ENCODE assay signal across 9 mouse cellular contexts in the genomic region with DNA sequence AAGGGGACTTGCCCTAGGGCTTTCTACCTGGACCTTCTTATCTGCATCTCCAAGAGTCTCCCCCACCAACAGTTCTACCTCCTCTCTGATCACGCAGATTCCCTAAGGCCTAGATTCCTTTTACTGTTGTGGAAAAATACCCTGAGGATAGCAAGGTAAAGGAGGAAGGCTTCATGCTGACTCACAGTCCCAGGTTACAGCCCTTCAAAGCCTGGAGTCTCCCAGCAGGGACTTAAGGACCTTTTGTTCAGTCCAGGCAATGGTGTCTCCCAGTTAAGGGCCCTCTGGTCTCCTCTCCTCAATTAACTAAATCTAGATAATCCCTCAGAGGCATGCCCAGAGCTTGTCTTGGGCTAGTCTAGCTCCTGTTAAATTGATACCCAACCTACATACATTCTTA. TPM values are rescaled to one million over a fixed set of nuclear protein-coding genes. Genes with fewer than 3 reads are reported as not detected.
A peak's percentile ranks its signal among the peaks of the same experiment; 100 is the strongest.
DNase-seq lines count a peak whose midpoint lies in the region; ATAC-seq and TF ChIP-seq lines count a peak whose summit lies in the region.
"Had no signal": no experiment of that assay in that cellular context is flagged by ENCODE, and none has a peak within 500 bp of the region (broad histone marks: within the 10 kb centered on the region; RNA-seq: fewer than 3 reads in every experiment).

No protein-coding gene starts in this region.

- no peaks in the 10 kb centered on the region for H3K9me3 ChIP-seq in kidney, embryonic 14.5 days (ENCODE audit: control insufficient read depth, low read length)
- no peaks in the 10 kb centered on the region for H3K9me3 ChIP-seq in embryonic facial prominence, embryonic 12.5 days
- H3K9me3 ChIP-seq in intestine, postnatal 0 days (ENCODE audit: control insufficient read depth), result no peaks in the 10 kb centered on the region
- H3K9me3 ChIP-seq in neural tube, embryonic 12.5 days, result no peaks in the 10 kb centered on the region
- H3K9me3 ChIP-seq: G1E had no signal

- TF ChIP-seq CTCF in intestine, postnatal 0 days (IDR thresholded peaks at IDR 0.05; ENCODE audit: low read depth), result no peak

- peak overlapping the region; percentile 79 for H3K27ac ChIP-seq in kidney, embryonic 14.5 days (ENCODE audit: low read depth, low read length)
- peak overlapping the region; percentile 92 for H3K27ac ChIP-seq in embryonic facial prominence, embryonic 12.5 days
- H3K27ac ChIP-seq in intestine, postnatal 0 days (ENCODE audit: low read depth, low read length), result peak overlapping the region; percentile 57; the same call in 1 of the 2 replicates
- peak overlapping the region; percentile 82 for H3K27ac ChIP-seq in neural tube, embryonic 12.5 days

- H3K9ac ChIP-seq in kidney, embryonic 14.5 days (ENCODE audit: low read depth, low read length), result peak overlapping the region; percentile 63; the same call in 1 of the 2 replicates
- H3K9ac ChIP-seq in embryonic facial prominence, embryonic 12.5 days, result no peak overlapping the region; the same call in 1 of the 2 replicates
- no peak overlapping the region for H3K9ac ChIP-seq in intestine, postnatal 0 days (ENCODE audit: low read depth, low read length)
- H3K9ac ChIP-seq in neural tube, embryonic 12.5 days, result no peak overlapping the region; the same call in 1 of the 2 replicates

- no peak for ATAC-seq in kidney, embryonic 14.5 days (ENCODE audit: low FRiP score, low TSS enrichment)
- ATAC-seq in embryonic facial prominence, embryonic 12.5 days (ENCODE audit: insufficient number of reproducible peaks, insufficient read depth, low FRiP score, low TSS enrichment), result no peak
- no peak for ATAC-seq in intestine, postnatal 0 days
- ATAC-seq in neural tube, embryonic 12.5 days (ENCODE audit: low FRiP score, low read depth), result no peak

- H3K4me2 ChIP-seq in kidney, embryonic 14.5 days (replicated peaks; ENCODE audit: low read depth, low read length), result peak overlapping the region; percentile 42
- peak overlapping the region; percentile 48 for H3K4me2 ChIP-seq in embryonic facial prominence, embryonic 12.5 days (replicated peaks)
- no peak overlapping the region for H3K4me2 ChIP-seq in intestine, postnatal 0 days (replicated peaks; ENCODE audit: low read depth)
- H3K4me2 ChIP-seq in neural tube, embryonic 12.5 days (replicated peaks), result peak overlapping the region; percentile 61

- DNase-seq in kidney, adult 18-20 months, result no peak
- no peak for DNase-seq in layer of hippocampus, postnatal 14 days (ENCODE audit: low spot score in 2 of 2)
- no peak for DNase-seq in adrenal gland, adult (ENCODE audit: inconsistent age in 2 of 2, low spot score in 1 of 2)
- DNase-seq in layer of hippocampus, postnatal 36 days, result no peak

- 59% methylated on average over 1 of the region's 1 CpGs for WGBS in kidney, embryonic 14.5 days
- WGBS in embryonic facial prominence, embryonic 12.5 days, result 33% methylated on average over 1 of the region's 1 CpGs
- WGBS in intestine, postnatal 0 days, result 91% methylated on average over 1 of the region's 1 CpGs
- 36% methylated on average over 1 of the region's 1 CpGs for WGBS in neural tube, embryonic 12.5 days

- no peaks in the 10 kb centered on the region for H3K27me3 ChIP-seq in kidney, embryonic 14.5 days (ENCODE audit: control insufficient read depth, insufficient read depth, low read length)
- H3K27me3 ChIP-seq in embryonic facial prominence, embryonic 12.5 days, result no peaks in the 10 kb centered on the region
- H3K27me3 ChIP-seq in intestine, postnatal 0 days (replicated peaks; ENCODE audit: control insufficient read depth, insufficient read depth, low read length), result no peaks in the 10 kb centered on the region
- no peaks in the 10 kb centered on the region for H3K27me3 ChIP-seq in neural tube, embryonic 12.5 days (replicated peaks)

- H3K4me1 ChIP-seq in kidney, embryonic 14.5 days (ENCODE audit: control insufficient read depth, insufficient read depth, low read length), result peaks cover 13% of the 10 kb centered on the region; the same call in 1 of the 2 replicates
- H3K4me1 ChIP-seq in embryonic facial prominence, embryonic 12.5 days, result peaks cover 14% of the 10 kb centered on the region
- no peaks in the 10 kb centered on the region for H3K4me1 ChIP-seq in intestine, postnatal 0 days (replicated peaks; ENCODE audit: control insufficient read depth, insufficient read depth, low read length)
- H3K4me1 ChIP-seq in neural tube, embryonic 12.5 days, result peaks cover 10% of the 10 kb centered on the region

- H3K36me3 ChIP-seq in kidney, embryonic 14.5 days (ENCODE audit: control insufficient read depth, insufficient read depth, low read length), result no peaks in the 10 kb centered on the region
- H3K36me3 ChIP-seq in embryonic facial prominence, embryonic 12.5 days, result no peaks in the 10 kb centered on the region
- no peaks in the 10 kb centered on the region for H3K36me3 ChIP-seq in intestine, postnatal 0 days (ENCODE audit: control insufficient read depth, insufficient read depth)
- H3K36me3 ChIP-seq in neural tube, embryonic 12.5 days, result no peaks in the 10 kb centered on the region
- H3K36me3 ChIP-seq: G1E had no signal

- peak overlapping the region; percentile 16; the same call in 1 of the 2 replicates for H3K4me3 ChIP-seq in kidney, embryonic 14.5 days (ENCODE audit: low read length)
- 0 out of 2 replicates have a peak overlapping the region, but pooled peaks have one; percentile 34 for H3K4me3 ChIP-seq in embryonic facial prominence, embryonic 12.5 days
- H3K4me3 ChIP-seq in intestine, postnatal 0 days (ENCODE audit: low read depth, low read length), result no peak overlapping the region
- H3K4me3 ChIP-seq in neural tube, embryonic 12.5 days, result no peak overlapping the region

RNA-seq across cellular contexts. Expression of gene Rbp7, which starts 8.5 kb away (rescaled TPM):
- polyA plus RNA-seq in kidney, embryonic 14.5 days (2014; fragmentation: Nextera tagmentation; extraction: Ambion mirVana), result 1.1 and 1.8 TPM in 2 replicates
- polyA plus RNA-seq in embryonic facial prominence, embryonic 12.5 days (2016; fragmentation: Nextera tagmentation; extraction: Ambion mirVana), result 0.32 TPM in 1 of 2 replicates, not detected in the other
- 3.8 and 4.0 TPM in 2 replicates for polyA plus RNA-seq in intestine, postnatal 0 days (2015; fragmentation: Nextera tagmentation; extraction: Ambion mirVana)
- polyA plus RNA-seq in neural tube, embryonic 12.5 days (2016; fragmentation: Nextera tagmentation; extraction: Ambion mirVana), result not detected in 2 replicates
- total RNA-seq in layer of hippocampus, postnatal 14 days (2021), result not detected
- total RNA-seq in layer of hippocampus, postnatal 36 days (2021), result not detected
- total RNA-seq: G1E had no signal
- polyA plus RNA-seq: G1E had no signal

RNA-seq across cellular contexts. Expression of gene Ube4b, which starts 19.8 kb away (rescaled TPM):
- polyA plus RNA-seq in kidney, embryonic 14.5 days (2014; fragmentation: Nextera tagmentation; extraction: Ambion mirVana), result 42.9 and 44.9 TPM in 2 replicates
- polyA plus RNA-seq in embryonic facial prominence, embryonic 12.5 days (2016; fragmentation: Nextera tagmentation; extraction: Ambion mirVana), result 66.9 and 67.5 TPM in 2 replicates
- polyA plus RNA-seq in intestine, postnatal 0 days (2015; fragmentation: Nextera tagmentation; extraction: Ambion mirVana), result 47.2 and 47.6 TPM in 2 replicates
- 76.3 and 77.5 TPM in 2 replicates for polyA plus RNA-seq in neural tube, embryonic 12.5 days (2016; fragmentation: Nextera tagmentation; extraction: Ambion mirVana)
- 100 to 1,000 TPM; 107 to 110 TPM for total RNA-seq in layer of hippocampus, postnatal 14 days (2021)
- total RNA-seq in layer of hippocampus, postnatal 36 days (2021), result 100 to 1,000 TPM; 100 TPM

RNA-seq across cellular contexts. Expression of gene Tmem274, which starts 30.9 kb away (rescaled TPM):
- 0.38 TPM in 1 of 2 replicates, not detected in the other for polyA plus RNA-seq in kidney, embryonic 14.5 days (2014; fragmentation: Nextera tagmentation; extraction: Ambion mirVana)
- 0.39 and 0.56 TPM in 2 replicates for polyA plus RNA-seq in embryonic facial prominence, embryonic 12.5 days (2016; fragmentation: Nextera tagmentation; extraction: Ambion mirVana)
- polyA plus RNA-seq in intestine, postnatal 0 days (2015; fragmentation: Nextera tagmentation; extraction: Ambion mirVana), result not detected in 2 replicates
- polyA plus RNA-seq in neural tube, embryonic 12.5 days (2016; fragmentation: Nextera tagmentation; extraction: Ambion mirVana), result 0.67 TPM in 1 of 2 replicates, not detected in the other
- not detected for total RNA-seq in layer of hippocampus, postnatal 14 days (2021)
- not detected for total RNA-seq in layer of hippocampus, postnatal 36 days (2021)
- total RNA-seq: G1E had no signal
- polyA plus RNA-seq: G1E had no signal

RNA-seq across cellular contexts. Expression of gene Nmnat1, which starts 38.7 kb away (rescaled TPM):
- 12.7 and 15.5 TPM in 2 replicates for polyA plus RNA-seq in kidney, embryonic 14.5 days (2014; fragmentation: Nextera tagmentation; extraction: Ambion mirVana)
- 12.1 and 13.3 TPM in 2 replicates for polyA plus RNA-seq in embryonic facial prominence, embryonic 12.5 days (2016; fragmentation: Nextera tagmentation; extraction: Ambion mirVana)
- 10.8 and 11.0 TPM in 2 replicates for polyA plus RNA-seq in intestine, postnatal 0 days (2015; fragmentation: Nextera tagmentation; extraction: Ambion mirVana)
- 12.0 and 14.0 TPM in 2 replicates for polyA plus RNA-seq in neural tube, embryonic 12.5 days (2016; fragmentation: Nextera tagmentation; extraction: Ambion mirVana)
- total RNA-seq in layer of hippocampus, postnatal 14 days (2021), result 1 to 10 TPM; 8.4 to 8.7 TPM
- 1 to 10 TPM; 8.3 to 8.4 TPM for total RNA-seq in layer of hippocampus, postnatal 36 days (2021)

RNA-seq across cellular contexts. Expression of gene Lzic, which starts 38.7 kb away (rescaled TPM):
- 45.7 and 47.3 TPM in 2 replicates for polyA plus RNA-seq in kidney, embryonic 14.5 days (2014; fragmentation: Nextera tagmentation; extraction: Ambion mirVana)
- polyA plus RNA-seq in embryonic facial prominence, embryonic 12.5 days (2016; fragmentation: Nextera tagmentation; extraction: Ambion mirVana), result 55.5 and 57.6 TPM in 2 replicates
- 31.7 and 31.9 TPM in 2 replicates for polyA plus RNA-seq in intestine, postnatal 0 days (2015; fragmentation: Nextera tagmentation; extraction: Ambion mirVana)
- polyA plus RNA-seq in neural tube, embryonic 12.5 days (2016; fragmentation: Nextera tagmentation; extraction: Ambion mirVana), result 46.1 and 51.0 TPM in 2 replicates
- total RNA-seq in layer of hippocampus, postnatal 14 days (2021), result 10 to 100 TPM; 24.0 to 26.9 TPM
- 10 to 100 TPM; 19.4 to 23.6 TPM for total RNA-seq in layer of hippocampus, postnatal 36 days (2021)

Comparison
In these comparisons a context has a peak if more than half of its experiments do, and no peak if none do; other contexts are left out.
1. H3K4me3 ChIP-seq: peak in kidney, embryonic 14.5 days (single experiment) and embryonic facial prominence, embryonic 12.5 days (single experiment); none in intestine, postnatal 0 days (single experiment) and neural tube, embryonic 12.5 days (single experiment).
2. Peak in every context shown above with its lines, with median percentiles within 50 percentile points of each other: H3K27ac ChIP-seq.